In the genomic region with DNA sequence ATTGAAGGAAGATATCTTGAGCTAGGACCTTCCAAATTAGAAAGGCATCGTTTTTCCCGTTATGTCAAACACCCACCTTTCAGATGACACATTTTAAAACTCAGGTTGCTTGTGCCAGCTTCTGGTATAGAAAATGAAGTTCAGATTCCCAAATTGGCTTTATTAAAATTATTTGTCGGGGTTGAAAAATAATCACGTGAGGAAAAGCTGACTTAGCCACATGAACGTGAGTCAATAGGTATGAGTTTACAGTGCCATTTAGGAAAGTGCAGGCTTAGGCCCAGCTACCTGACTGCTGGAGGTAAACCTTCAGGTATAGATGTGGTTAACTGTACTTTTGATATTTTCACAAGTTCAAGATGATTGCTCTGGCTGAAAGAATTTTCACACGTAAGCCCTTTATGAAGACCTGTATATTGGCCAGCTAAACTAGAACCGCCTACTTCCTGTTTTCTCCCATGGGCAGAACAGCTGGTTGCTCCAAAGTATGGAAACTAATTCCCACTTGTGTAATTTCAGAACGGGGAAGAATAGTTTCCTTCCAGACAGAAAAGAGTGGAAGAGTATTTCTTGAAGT, we compare ENCODE assay signal across 7 mouse cellular contexts. TPM values are rescaled to one million over a fixed set of nuclear protein-coding genes. Genes with fewer than 3 reads are reported as not detected.
DNase-seq lines count a peak whose midpoint lies in the region; ATAC-seq and TF ChIP-seq lines count a peak whose summit lies in the region.

No protein-coding gene starts in this region.

- peak overlapping the region; percentile 90 for H3K4me3 ChIP-seq in spleen, adult 2 months (ENCODE audit: extremely low read depth, insufficient read depth, insufficient read length)
- H3K4me3 ChIP-seq in intestine, postnatal 0 days (ENCODE audit: low read depth, low read length), result peak overlapping the region; percentile 79
- peak overlapping the region; percentile 82 for H3K4me3 ChIP-seq in neural tube, embryonic 13.5 days

- no peaks in the 10 kb centered on the region for H3K27me3 ChIP-seq in spleen, adult 2 months (ENCODE audit: control insufficient read depth, insufficient read depth, low read length)
- no peaks in the 10 kb centered on the region for H3K27me3 ChIP-seq in intestine, postnatal 0 days (replicated peaks; ENCODE audit: control insufficient read depth, insufficient read depth, low read length)
- no peaks in the 10 kb centered on the region for H3K27me3 ChIP-seq in neural tube, embryonic 13.5 days

- ATAC-seq in intestine, postnatal 0 days, result no peak
- no peak for ATAC-seq in neural tube, embryonic 13.5 days (ENCODE audit: low read depth)

- peak overlapping the region; percentile 76 for H3K9ac ChIP-seq in intestine, postnatal 0 days (ENCODE audit: low read depth, low read length)
- peak overlapping the region; percentile 87 for H3K9ac ChIP-seq in neural tube, embryonic 13.5 days

- no peaks in the 10 kb centered on the region for H3K9me3 ChIP-seq in intestine, postnatal 0 days (ENCODE audit: control insufficient read depth)
- no peaks in the 10 kb centered on the region for H3K9me3 ChIP-seq in neural tube, embryonic 13.5 days

- H3K4me1 ChIP-seq in spleen, adult 2 months (ENCODE audit: control insufficient read depth, insufficient read depth, insufficient read length), result no peaks in the 10 kb centered on the region
- H3K4me1 ChIP-seq in intestine, postnatal 0 days (replicated peaks; ENCODE audit: control insufficient read depth, insufficient read depth, low read length), result peaks cover 17% of the 10 kb centered on the region; the same call in 1 of the 2 replicates
- peaks cover 45% of the 10 kb centered on the region for H3K4me1 ChIP-seq in neural tube, embryonic 13.5 days (replicated peaks)

- TF ChIP-seq POLR2A in spleen, adult 2 months (IDR thresholded peaks at IDR 0.05; ENCODE audit: low read depth, low read length), result no peak

- no peak for TF ChIP-seq CTCF in spleen, adult 2 months (IDR thresholded peaks at IDR 0.05; ENCODE audit: extremely low read depth, insufficient read depth, insufficient read length, insufficient replicate concordance)
- TF ChIP-seq CTCF in intestine, postnatal 0 days (IDR thresholded peaks at IDR 0.05; ENCODE audit: low read depth), result no peak

- peak overlapping the region; percentile 84 for H3K4me2 ChIP-seq in intestine, postnatal 0 days (replicated peaks; ENCODE audit: low read depth)
- peak overlapping the region; percentile 86 for H3K4me2 ChIP-seq in neural tube, embryonic 13.5 days

- WGBS in spleen, adult 2 months, result 3% methylated on average over 8 of the region's 8 CpGs
- WGBS in intestine, postnatal 0 days, result 7% methylated on average over 8 of the region's 8 CpGs
- WGBS in neural tube, embryonic 13.5 days, result 25% methylated on average over 8 of the region's 8 CpGs

- H3K27ac ChIP-seq in spleen, adult 2 months (ENCODE audit: insufficient read depth, low read length), result peak overlapping the region; percentile 95; the same call in 1 of the 2 replicates
- H3K27ac ChIP-seq in intestine, postnatal 0 days (ENCODE audit: low read depth, low read length), result peak overlapping the region; percentile 95
- H3K27ac ChIP-seq in neural tube, embryonic 13.5 days (replicated peaks), result peak overlapping the region; percentile 97

- no peak for DNase-seq in spleen, adult 2 months (ENCODE audit: low read depth in 1 of 2, low spot score in 2 of 2)
- DNase-seq in spleen, adult 18-20 months, result no peak
- DNase-seq in fibroblast of lung, adult 2 months (ENCODE audit: low read depth), result peak; percentile 29
- DNase-seq in gastrocnemius, adult 8-10 months (ENCODE audit: low spot score in 2 of 2), result no peak
- DNase-seq in frontal cortex, adult 2 months (ENCODE audit: extremely low spot score in 1 of 2, low spot score in 1 of 2), result no peak

- H3K36me3 ChIP-seq in spleen, adult 2 months (ENCODE audit: control insufficient read depth, insufficient read depth, low read length), result peaks cover 10% of the 10 kb centered on the region
- H3K36me3 ChIP-seq in intestine, postnatal 0 days (ENCODE audit: control insufficient read depth, insufficient read depth), result peaks cover 16% of the 10 kb centered on the region
- peaks cover 24% of the 10 kb centered on the region for H3K36me3 ChIP-seq in neural tube, embryonic 13.5 days

RNA-seq across cellular contexts. Expression of a gene that starts 1.5 kb away (rescaled TPM):
- polyA plus RNA-seq in spleen, adult 2 months (2012; rRNA removed), result 66.6 and 68.8 TPM in 2 replicates
- 44.5 and 54.1 TPM in 2 replicates for polyA plus RNA-seq in intestine, postnatal 0 days (2015; fragmentation: Nextera tagmentation; extraction: Ambion mirVana)
- polyA plus RNA-seq in neural tube, embryonic 13.5 days (2015; fragmentation: Nextera tagmentation; extraction: Ambion mirVana), result 99.4 and 107 TPM in 2 replicates
- 10 to 100 TPM; 61.4 to 66.8 (median 65.4) TPM for total RNA-seq in gastrocnemius, adult 8-10 months (2022)
- polyA plus RNA-seq in frontal cortex, adult 2 months (2012; rRNA removed), result 114 and 124 TPM in 2 replicates

RNA-seq across cellular contexts. Expression of a gene that starts 1.7 kb away (rescaled TPM):
- 1.2 and 1.5 TPM in 2 replicates for polyA plus RNA-seq in spleen, adult 2 months (2012; rRNA removed)
- 2.3 and 3.3 TPM in 2 replicates for polyA plus RNA-seq in intestine, postnatal 0 days (2015; fragmentation: Nextera tagmentation; extraction: Ambion mirVana)
- polyA plus RNA-seq in neural tube, embryonic 13.5 days (2015; fragmentation: Nextera tagmentation; extraction: Ambion mirVana), result 3.0 and 3.2 TPM in 2 replicates
- total RNA-seq in gastrocnemius, adult 8-10 months (2022), result under 1 TPM in 2 of 4 experiments, not detected in 2; 0.07 to 0.11 TPM
- 0.99 and 1.0 TPM in 2 replicates for polyA plus RNA-seq in frontal cortex, adult 2 months (2012; rRNA removed)

RNA-seq across cellular contexts. Expression of a gene that starts 28.6 kb away (rescaled TPM):
- polyA plus RNA-seq in spleen, adult 2 months (2012; rRNA removed), result 28.1 and 33.1 TPM in 2 replicates
- 122 and 130 TPM in 2 replicates for polyA plus RNA-seq in intestine, postnatal 0 days (2015; fragmentation: Nextera tagmentation; extraction: Ambion mirVana)
- 3.5 and 4.9 TPM in 2 replicates for polyA plus RNA-seq in neural tube, embryonic 13.5 days (2015; fragmentation: Nextera tagmentation; extraction: Ambion mirVana)
- total RNA-seq in gastrocnemius, adult 8-10 months (2022), result 1 to 10 TPM in 2 of 4 experiments, under 1 TPM in 2; 0.61 to 1.8 (median 1.0) TPM
- polyA plus RNA-seq in frontal cortex, adult 2 months (2012; rRNA removed), result 4.2 and 4.8 TPM in 2 replicates

RNA-seq across cellular contexts. Expression of a gene that starts 45.6 kb away (rescaled TPM):
- polyA plus RNA-seq in spleen, adult 2 months (2012; rRNA removed), result not detected in 2 replicates
- polyA plus RNA-seq in intestine, postnatal 0 days (2015; fragmentation: Nextera tagmentation; extraction: Ambion mirVana), result 0.27 and 0.37 TPM in 2 replicates
- not detected in 2 replicates for polyA plus RNA-seq in neural tube, embryonic 13.5 days (2015; fragmentation: Nextera tagmentation; extraction: Ambion mirVana)
- total RNA-seq in gastrocnemius, adult 8-10 months (2022), result not detected
- not detected in 2 replicates for polyA plus RNA-seq in frontal cortex, adult 2 months (2012; rRNA removed)
